Mouse (Mus musculus): Measurements from ENCODE around the gene Serpinf1.

The Serpinf1 gene

DNA sequence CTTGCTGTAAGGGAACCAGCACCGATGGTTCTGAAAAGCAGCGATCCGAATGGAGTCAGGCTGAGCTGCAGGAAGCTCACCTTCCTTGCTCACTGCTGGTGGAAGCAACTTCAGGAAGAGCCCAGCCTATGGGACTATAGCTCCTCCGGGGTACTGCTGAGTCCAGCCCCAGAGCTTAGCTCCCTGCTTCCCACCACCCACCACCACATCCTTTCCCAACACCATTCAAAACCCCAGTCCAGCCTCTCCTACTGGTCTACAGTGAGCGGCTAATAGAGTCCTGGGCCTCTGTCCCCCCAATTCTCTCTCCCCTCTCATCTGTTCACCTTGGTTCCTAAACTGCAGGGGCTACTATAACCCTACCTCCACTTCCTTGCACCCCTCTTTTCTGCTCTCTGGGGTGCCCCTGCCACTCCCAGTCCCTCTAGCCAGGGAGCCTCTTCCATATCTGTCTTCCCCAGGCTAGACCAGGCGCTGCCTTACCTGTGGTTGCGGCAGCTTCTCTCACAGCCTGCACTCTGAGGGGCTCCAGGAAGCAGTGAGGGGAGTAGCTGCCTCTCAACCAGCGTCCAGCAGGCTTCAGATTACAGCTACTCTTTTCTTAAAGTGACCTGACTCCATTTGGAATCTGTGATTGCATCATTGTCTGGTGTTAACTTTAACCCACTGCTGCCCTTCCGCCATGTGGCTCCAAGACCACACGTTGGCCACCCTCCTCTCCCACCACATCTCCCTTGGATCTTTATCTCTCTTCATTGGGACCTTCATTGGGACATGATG is at the start of gene Serpinf1:
Gene Serpinf1 (minus strand): TSS at position 689 of the 780 bp plus-strand sequence.
- DNase-seq (ENCODE audit: low read depth, low spot score) = no peak

DNA sequence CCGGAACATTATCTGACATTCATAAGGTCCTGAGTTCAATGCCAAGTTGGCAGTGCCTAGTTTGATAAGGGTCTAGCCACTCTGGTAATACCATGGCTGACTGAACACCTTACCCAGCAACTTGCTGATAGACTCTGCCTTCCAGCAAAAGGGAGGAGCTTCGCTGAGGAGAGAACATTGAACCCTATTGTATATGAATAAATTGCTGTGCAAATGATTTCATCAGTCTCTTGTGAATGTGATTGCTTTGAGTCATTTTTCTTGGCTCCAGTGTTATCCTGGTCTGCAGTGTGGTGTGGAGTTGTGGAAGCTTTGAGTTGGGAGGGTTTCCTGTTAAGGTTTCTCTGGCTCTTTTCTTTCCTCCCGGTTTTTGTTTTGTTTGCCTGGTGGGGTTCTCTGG is 48.2 kb upstream of the Serpinf1 start:
- no peak for DNase-seq (ENCODE audit: low read depth, low spot score)

- no peak for DNase-seq (ENCODE audit: low read depth, low spot score)
Measured at GRCm38 (mm10) chr11:75469261-75469660, 46.8 kb upstream of the Serpinf1 start.

DNA sequence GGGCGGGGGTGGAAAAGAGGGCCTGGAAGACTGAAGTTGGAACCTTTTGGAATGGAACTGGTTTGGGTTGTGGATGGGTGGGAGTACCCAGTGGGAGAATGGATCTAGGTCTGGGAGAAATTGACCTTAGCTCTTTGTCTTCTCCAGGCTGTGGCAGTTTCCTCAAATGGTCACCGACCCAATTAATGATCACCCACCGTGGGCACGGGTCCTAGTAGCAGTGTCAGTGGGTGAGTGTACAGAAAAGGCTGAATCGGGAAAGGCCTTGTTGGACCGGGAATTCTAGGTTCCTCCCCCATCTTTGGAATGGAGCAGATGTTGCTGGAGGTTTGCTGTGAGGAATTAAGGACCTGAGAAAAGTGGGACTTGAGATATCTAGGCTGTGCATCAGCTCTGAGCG is 45.9 kb upstream of the Serpinf1 start:
- DNase-seq (ENCODE audit: low read depth, low spot score) = no peak

DNA sequence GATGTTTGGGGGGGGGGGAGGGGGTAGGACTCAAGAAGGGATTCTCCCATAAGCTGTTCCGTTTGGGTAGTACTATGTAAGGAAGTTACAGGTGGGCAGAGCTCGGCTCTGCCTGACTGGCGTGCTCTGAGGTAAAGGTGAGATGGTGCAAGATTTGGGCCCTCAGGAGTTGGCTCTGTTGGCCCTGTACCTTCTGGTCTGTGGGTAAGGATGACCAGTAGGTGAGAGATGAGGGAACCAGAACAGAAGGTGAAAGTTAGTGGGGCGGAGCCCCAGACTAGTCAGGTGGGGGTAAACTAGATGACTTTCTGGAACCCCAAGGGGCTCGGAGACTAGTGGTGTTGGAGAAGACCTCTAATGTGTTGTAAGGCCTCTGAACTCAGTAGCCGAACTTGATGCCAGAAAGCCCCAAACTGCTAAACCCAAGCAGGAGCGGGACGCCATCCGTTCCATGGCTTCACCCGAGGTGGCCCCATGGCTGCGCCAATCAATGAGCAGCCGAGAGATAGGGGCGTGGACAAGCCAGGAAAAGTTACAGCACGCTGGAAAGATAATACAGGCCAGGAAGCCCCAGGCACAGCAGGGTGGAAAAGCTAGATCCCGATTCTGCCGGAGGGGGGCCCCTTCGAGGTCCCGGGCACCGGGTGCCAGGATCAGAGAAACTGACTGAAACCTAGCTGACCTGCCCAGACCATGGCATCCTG is 45.2 kb upstream of the Serpinf1 start:
- no peak for DNase-seq (ENCODE audit: low read depth, low spot score)

- DNase-seq (ENCODE audit: low read depth, low spot score) = no peak
Measured at GRCm38 (mm10) chr11:75466731-75467505, 44.4 kb upstream of the Serpinf1 start.

- no peak for DNase-seq (ENCODE audit: low read depth, low spot score)
Measured at GRCm38 (mm10) chr11:75465051-75465450, 42.5 kb upstream of the Serpinf1 start.

GRCm38 (mm10) chr11:75464417-75464816 is 41.9 kb upstream of the Serpinf1 start:
- no peak for DNase-seq (ENCODE audit: low read depth, low spot score)

DNA sequence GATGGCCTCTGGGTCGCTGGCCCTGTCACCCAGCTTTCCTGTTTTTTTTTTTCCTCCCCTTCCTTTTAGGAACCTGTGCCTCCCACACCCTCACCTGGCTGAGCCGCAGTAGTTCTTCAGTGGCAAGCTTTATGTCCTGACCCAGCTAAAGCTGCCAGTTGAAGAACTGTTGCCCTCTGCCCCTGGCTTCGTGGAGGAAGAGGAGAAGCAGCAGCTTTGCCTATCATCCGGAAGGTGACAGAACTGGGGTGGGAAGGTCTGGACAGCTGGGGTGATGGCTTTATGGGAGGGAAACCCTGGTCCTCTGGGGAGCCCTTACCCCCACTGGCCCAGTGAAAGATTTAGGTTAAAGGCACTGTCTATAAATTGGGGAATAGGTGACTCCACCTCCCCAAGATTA is 41.1 kb upstream of the Serpinf1 start:
- DNase-seq (ENCODE audit: low read depth, low spot score) = no peak

DNA sequence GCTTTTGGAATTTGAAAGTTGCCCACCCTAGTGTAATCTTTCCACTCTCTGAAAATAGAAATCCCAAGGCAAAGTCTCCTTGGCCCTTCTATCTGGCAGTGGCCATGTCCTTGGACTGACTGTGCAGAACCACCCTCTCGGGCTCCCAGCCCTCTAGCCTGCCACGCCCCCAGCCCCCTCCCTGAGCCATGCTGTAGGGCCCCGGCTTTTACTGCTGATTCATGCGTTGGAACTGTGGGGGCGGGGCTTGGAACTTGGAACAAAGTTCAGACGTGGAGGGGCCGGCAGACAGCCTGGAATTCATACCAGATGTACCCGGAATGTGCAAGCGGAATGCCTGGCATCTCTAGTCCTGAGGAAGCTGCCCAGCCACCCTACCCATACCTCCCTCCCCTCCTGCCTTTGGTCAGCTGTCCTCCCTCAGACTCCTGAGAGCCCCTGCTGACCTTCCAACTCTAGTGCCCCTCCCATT is 40.4 kb upstream of the Serpinf1 start:
- DNase-seq (ENCODE audit: low read depth, low spot score) = no peak

- no peak for DNase-seq (ENCODE audit: low read depth, low spot score)
Measured at GRCm38 (mm10) chr11:75462253-75462783, 39.8 kb upstream of the Serpinf1 start.

DNA sequence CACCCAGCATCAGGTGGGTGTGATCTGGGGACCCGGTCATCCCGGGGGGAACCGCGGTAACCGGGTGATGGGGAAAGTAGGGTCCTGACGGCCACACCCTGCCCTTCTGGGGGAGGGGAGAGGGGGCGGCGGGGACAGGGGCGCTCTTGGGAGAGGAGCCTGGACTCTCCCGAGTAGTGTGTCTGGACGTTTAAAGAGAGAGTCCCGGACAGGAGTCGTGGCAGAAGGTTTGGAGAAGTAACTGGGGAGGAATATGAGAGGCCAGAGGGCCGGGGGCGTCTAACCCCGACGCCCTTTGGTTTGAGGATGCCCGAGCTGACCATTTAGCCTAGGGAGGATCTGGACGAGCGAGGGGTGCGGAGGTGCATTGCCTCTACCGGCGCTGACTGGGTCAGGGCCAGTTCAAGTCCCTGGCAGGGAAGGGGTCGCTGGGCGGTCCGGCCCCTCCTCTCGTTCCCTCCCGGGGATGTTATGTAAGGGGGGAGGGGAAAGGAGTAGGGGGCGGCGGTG is 39.3 kb upstream of the Serpinf1 start:
- no peak for DNase-seq (ENCODE audit: low read depth, low spot score)

GRCm38 (mm10) chr11:75460844-75461742 is 38.6 kb upstream of the Serpinf1 start, which contains the start of gene Tlcd2:
Gene Tlcd2 (plus strand): TSS chr11:75461715.
- peak; percentile 99 for DNase-seq (ENCODE audit: low read depth, low spot score)

DNA sequence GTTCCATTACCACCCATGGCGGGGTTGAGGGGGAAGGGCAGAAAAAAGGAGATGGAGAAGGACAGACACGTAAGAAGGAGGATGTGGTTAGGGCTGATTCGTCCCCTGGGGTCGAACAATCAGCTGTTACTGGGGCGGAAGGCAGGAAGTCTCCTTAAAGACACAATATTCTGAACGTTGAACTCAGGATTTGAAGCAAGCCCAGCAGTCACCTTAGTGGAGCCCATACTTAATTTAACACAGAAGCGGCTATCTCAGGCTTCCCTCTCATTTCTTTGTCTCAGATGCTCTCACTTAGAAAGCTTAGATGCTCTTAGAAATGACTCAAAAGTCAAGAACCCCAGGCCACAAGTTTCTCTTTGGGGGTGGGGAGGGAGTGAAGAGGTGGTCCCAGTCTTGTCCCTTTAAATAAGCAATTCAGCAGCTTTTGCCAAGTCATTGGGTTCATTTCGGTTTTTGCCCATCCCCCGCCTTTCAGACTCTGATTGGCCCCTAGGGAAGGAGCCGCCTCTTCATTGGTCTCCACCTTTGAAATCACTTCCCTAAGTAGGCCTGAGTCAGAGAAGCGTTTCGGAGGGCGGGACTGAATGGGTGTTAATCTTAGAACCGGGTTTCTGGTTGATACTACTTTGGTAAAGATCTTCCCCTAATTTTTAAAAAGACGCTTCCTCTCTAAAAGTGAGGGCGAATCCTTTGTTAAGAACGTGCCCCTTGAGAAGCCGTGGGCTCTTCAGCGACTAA is 37.8 kb upstream of the Serpinf1 start:
- DNase-seq (ENCODE audit: low read depth, low spot score) = peak; percentile 66

- DNase-seq (ENCODE audit: low read depth, low spot score) = no peak
Measured at GRCm38 (mm10) chr11:75459751-75460102, 37.2 kb upstream of the Serpinf1 start.

- DNase-seq (ENCODE audit: low read depth, low spot score) = no peak
Measured at GRCm38 (mm10) chr11:75459141-75459711, 36.7 kb upstream of the Serpinf1 start.

GRCm38 (mm10) chr11:75458628-75459041 is 36.1 kb upstream of the Serpinf1 start:
- no peak for DNase-seq (ENCODE audit: low read depth, low spot score)

- DNase-seq (ENCODE audit: low read depth, low spot score) = no peak
Measured at GRCm38 (mm10) chr11:75458169-75458568, 35.7 kb upstream of the Serpinf1 start.

DNA sequence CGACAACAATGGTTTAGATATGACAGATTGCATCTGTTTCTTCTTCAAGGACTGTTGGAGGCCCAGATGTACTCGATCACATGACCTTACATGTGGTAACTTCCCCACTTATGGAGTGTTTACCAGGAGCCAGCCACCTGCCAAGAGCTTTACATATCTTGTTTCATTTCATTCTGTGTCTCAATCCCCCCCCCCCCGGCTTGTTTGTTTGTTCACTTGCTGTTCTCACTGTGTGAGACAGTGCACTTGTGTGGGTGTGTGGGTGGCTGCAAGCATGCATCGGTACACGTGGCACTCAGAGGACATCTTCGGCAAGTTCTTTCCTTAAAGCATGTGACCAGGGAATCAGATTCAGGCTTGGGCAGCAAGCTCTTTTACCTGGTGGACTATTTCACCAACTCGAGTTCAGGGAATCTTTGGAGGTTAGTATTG is 34.0 kb upstream of the Serpinf1 start:
- no peak for DNase-seq (ENCODE audit: low read depth, low spot score)

All from retina, postnatal 7 days (tissue).